Mouse (Mus musculus) CH12.LX (cell line): ENCODE measurements at regions not wholly inside any gene's neighbourhood (a gene's known extent, or its start where the extent isn't known, plus 50 kb on each side); places are given as distances from the start of the nearest gene placed in this dataset.

Experiments used
- DNase-seq: peaks from one replicate; pipeline ENCODE4 v3.0.0-alpha.2; 2013; ENCODE audit errors: extremely low read depth
- H3K27ac ChIP-seq: 2 replicates; pipeline ENCODE4 v1.5.1; 2012; ENCODE audit warnings: low read depth, mild to moderate bottlenecking, control low read depth, moderate library complexity; ENCODE audit not compliant: insufficient read depth
- H3K27me3 ChIP-seq: replicated peaks from 2 replicates; pipeline ENCODE3; 2012; ENCODE audit warnings: inconsistent platforms
- H3K36me3 ChIP-seq, 2 experiments: replicated peaks in 1 of 2; 2 replicates each; pipeline versions ENCODE3 to v1.6.1; 2012; ENCODE audit warnings: inconsistent platforms in 1 of 2, low read length in 1 of 2, mild to moderate bottlenecking in 1 of 2, mixed read lengths in 1 of 2, moderate library complexity in 1 of 2; ENCODE audit not compliant: control insufficient read depth in 1 of 2, insufficient read depth in 1 of 2
- H3K4me1 ChIP-seq, 2 experiments: 2 replicates each; pipeline ENCODE4 v1.6.1; 2012; ENCODE audit warnings: inconsistent platforms in 1 of 2, moderate library complexity in 1 of 2; ENCODE audit not compliant: insufficient read depth in 2 of 2, control insufficient read depth in 1 of 2
- H3K4me2 ChIP-seq: 2 replicates; pipeline ENCODE4 v1.6.1; 2012; ENCODE audit warnings: low read depth, mild to moderate bottlenecking, control low read depth; ENCODE audit not compliant: poor library complexity, insufficient read depth, severe bottlenecking
- H3K4me3 ChIP-seq, 3 experiments: fragments of 150-350 bp in 1 of 3; sonication (generic) in 1 of 3; replicated peaks in 1 of 3; 2 replicates each; pipeline versions ENCODE3 to v1.5.1; 2011 to 2012; ENCODE audit warnings: low read depth in 2 of 3, low read length in 2 of 3, mild to moderate bottlenecking in 2 of 3, moderate library complexity in 2 of 3, control low read depth in 1 of 3, improper control_type of control experiment in 1 of 3, inconsistent platforms in 1 of 3, mixed read lengths in 1 of 3; ENCODE audit not compliant: poor library complexity in 1 of 3
- H3K79me2 ChIP-seq: replicated peaks from 2 replicates; pipeline ENCODE4 v1.6.1; 2012; ENCODE audit warnings: mild to moderate bottlenecking, moderate library complexity; ENCODE audit not compliant: control insufficient read depth, poor library complexity, insufficient read depth, severe bottlenecking; ENCODE audit errors: extremely low read depth
- H3K9ac ChIP-seq: 2 replicates; pipeline ENCODE4 v1.6.1; 2012; ENCODE audit warnings: low read depth, mild to moderate bottlenecking, control low read depth, moderate library complexity; ENCODE audit not compliant: insufficient read depth
- H3K9me3 ChIP-seq: replicated peaks from 2 replicates; pipeline ENCODE3; 2012; ENCODE audit warnings: low read length, inconsistent platforms, mixed read lengths
- CTCF ChIP-seq, 2 experiments: IDR thresholded peaks in 1 of 2; conservative IDR thresholded peaks in 1 of 2; 2 replicates each; pipeline ENCODE4 v1.5.1; 2011 to 2012; ENCODE audit warnings: low read depth in 2 of 2, low read length in 2 of 2, improper control_type of control experiment in 1 of 2, inconsistent platforms in 1 of 2, mild to moderate bottlenecking in 1 of 2, moderate library complexity in 1 of 2
- E2F4 ChIP-seq: IDR thresholded peaks from 2 replicates; pipeline ENCODE4 v1.6.1; 2011; ENCODE audit warnings: low read depth, low read length, improper control_type of control experiment; ENCODE audit not compliant: insufficient replicate concordance
- ETS1 ChIP-seq: conservative IDR thresholded peaks from 2 replicates; pipeline ENCODE4 v1.6.1; 2012; ENCODE audit warnings: low read depth, mild to moderate bottlenecking, inconsistent platforms, low read length, improper control_type of control experiment, moderate library complexity
- JUN ChIP-seq: IDR thresholded peaks from 2 replicates; pipeline ENCODE4 v1.6.1; 2011; ENCODE audit warnings: low read depth, mild to moderate bottlenecking, low read length, improper control_type of control experiment, moderate library complexity; ENCODE audit not compliant: insufficient read depth
- JUND ChIP-seq: conservative IDR thresholded peaks from 2 replicates; pipeline ENCODE4 v1.6.1; 2011; ENCODE audit warnings: low read depth, low read length, improper control_type of control experiment
- MEF2A ChIP-seq: IDR thresholded peaks from 2 replicates; pipeline ENCODE4 v1.6.1; 2014; ENCODE audit warnings: low read depth, mild to moderate bottlenecking, inconsistent platforms, low read length, improper control_type of control experiment, borderline replicate concordance
- NRF1 ChIP-seq: IDR thresholded peaks from 2 replicates; pipeline ENCODE4 v1.6.1; 2014; ENCODE audit warnings: low read depth, mild to moderate bottlenecking, inconsistent platforms, low read length, improper control_type of control experiment, moderate library complexity
- PAX5 ChIP-seq: IDR thresholded peaks from 2 replicates; pipeline ENCODE4 v1.6.1; 2012; ENCODE audit warnings: low read length, inconsistent platforms, mixed read lengths
- POLR2A ChIP-seq: IDR thresholded peaks from 2 replicates; pipeline ENCODE4 v1.6.1; 2011; ENCODE audit warnings: low read depth, mild to moderate bottlenecking, improper control_type of control experiment, low read length
- RAD21 ChIP-seq: IDR thresholded peaks from 2 replicates; pipeline ENCODE4 v1.6.1; 2011; ENCODE audit warnings: low read depth, mild to moderate bottlenecking, low read length, improper control_type of control experiment, moderate library complexity
- RCOR1 ChIP-seq: conservative IDR thresholded peaks from 2 replicates; pipeline ENCODE4 v1.6.1; 2012; ENCODE audit warnings: low read depth, mild to moderate bottlenecking, inconsistent platforms, low read length, improper control_type of control experiment
- SMC3 ChIP-seq: IDR thresholded peaks from 2 replicates; pipeline ENCODE4 v1.6.1; 2011; ENCODE audit warnings: low read depth, low read length, improper control_type of control experiment
- TCF12 ChIP-seq: IDR thresholded peaks from 2 replicates; pipeline ENCODE4 v1.6.1; 2014; ENCODE audit warnings: low read depth, mild to moderate bottlenecking, inconsistent platforms, low read length, improper control_type of control experiment
- ZC3H11A ChIP-seq: IDR thresholded peaks from 2 replicates; pipeline ENCODE4 v1.6.1; 2012; ENCODE audit warnings: low read depth, mild to moderate bottlenecking, inconsistent platforms, low read length, improper control_type of control experiment
- ZMIZ1 ChIP-seq: IDR thresholded peaks from 2 replicates; pipeline ENCODE4 v1.6.1; 2012; ENCODE audit warnings: low read depth, mild to moderate bottlenecking, inconsistent platforms, low read length, improper control_type of control experiment
- dilution Hi-C: fragments of 300-500 bp; cut with MboI; formaldehyde crosslinking; loops from 2 replicates; pipeline ENCODE4 v1.14.3; 2020; ENCODE audit warnings: low sequenced_read_pairs; ENCODE audit not compliant: extremely low pct_unique_long_range_greater_than_20kb, extremely low pct_ligation_motif_present
- in situ Hi-C: fragments of 300-500 bp; cut with MboI; formaldehyde crosslinking; loops from 3 replicates; pipeline ENCODE4 v1.14.3; 2019; ENCODE audit warnings: low sequenced_read_pairs, low pct_ligation_motif_present, low pct_unique_long_range_greater_than_20kb, mixed read lengths

- Histone ChIP-seq H3K79me2 (no peaks in the 10 kb centered on the region), H3K9ac (no peak overlapping the region), H3K4me2 (no peak overlapping the region), H3K4me3 (no peak overlapping the region), H3K9me3 (no peaks in the 10 kb centered on the region), H3K27ac (no peak overlapping the region), H3K27me3 (no peaks in the 10 kb centered on the region), H3K36me3 (no peaks in the 10 kb centered on the region), H3K4me1 (peaks cover 4 to 14% of the 10 kb centered on the region in 2 experiments; a peak in 3 of 4 replicates)
- peak; percentile 29 to 51; a peak in 3 of 4 replicates for TF ChIP-seq CTCF (conservative IDR thresholded peaks at IDR 0.05 in 1 of 2, IDR thresholded peaks at IDR 0.05 in 1 of 2; ENCODE audit: low read depth in 2 of 2, low read length in 2 of 2)
- TF ChIP-seq SMC3 = peak; percentile 34
- TF ChIP-seq RAD21 = peak; percentile 42
- no peak for TF ChIP-seq POLR2A
- in situ Hi-C loops (no loop called here), dilution Hi-C loops (no loop called here)
- DNase-seq = peak; percentile 16
Observed at GRCm38 (mm10) chr19:54783729-54784128, 343.3 kb downstream of the Gpam start.

GRCm38 (mm10) chr19:54757761-54758160 lies 369.3 kb downstream of the Gpam start:
- DNase-seq = no peak
- H3K4me3 ChIP-seq = no peak overlapping the region
- H3K79me2 ChIP-seq = no peaks in the 10 kb centered on the region
- no peaks in the 10 kb centered on the region for H3K9me3 ChIP-seq
- H3K36me3 ChIP-seq = no peaks in the 10 kb centered on the region
- H3K9ac ChIP-seq = no peak overlapping the region
- no peak for TF ChIP-seq RCOR1
- TF ChIP-seq JUND = no peak
- TF ChIP-seq JUN = no peak
- no peak for TF ChIP-seq SMC3
- TF ChIP-seq CTCF (conservative IDR thresholded peaks at IDR 0.05 in 1 of 2, IDR thresholded peaks at IDR 0.05 in 1 of 2; ENCODE audit: low read depth in 2 of 2, low read length in 2 of 2) = no peak
- no peak for TF ChIP-seq ZMIZ1
- TF ChIP-seq TCF12 = no peak
- TF ChIP-seq MEF2A = no peak
- TF ChIP-seq NRF1 = no peak
- no peak for TF ChIP-seq PAX5
- TF ChIP-seq POLR2A = no peak
- no peak for TF ChIP-seq E2F4
- TF ChIP-seq ZC3H11A = no peak
- no peak for TF ChIP-seq ETS1
- H3K4me1 ChIP-seq = peaks cover 0 to 10% of the 10 kb centered on the region in 2 experiments; a peak in 2 of 4 replicates
- in situ Hi-C loops (no loop called here), dilution Hi-C loops (no loop called here)
- H3K4me2 ChIP-seq = no peak overlapping the region
- no peaks in the 10 kb centered on the region for H3K27me3 ChIP-seq
- H3K27ac ChIP-seq = no peak overlapping the region
